Mouse (Mus musculus) liver, adult 2 months (tissue): ENCODE measurements around the gene Eml1.

ENCODE experiments used
- CTCF ChIP-seq: fragments of 200-500 bp; IDR thresholded peaks from 2 replicates; pipeline ENCODE4 v1.5.1; 2011; ENCODE audit warnings: low read depth, low read length, control low read depth
- POLR2A ChIP-seq: fragments of 200-500 bp; IDR thresholded peaks from 2 replicates; pipeline ENCODE4 v1.6.1; 2011; ENCODE audit warnings: low read length, control low read depth; ENCODE audit not compliant: insufficient read depth; ENCODE audit errors: extremely low read depth

- no peak for TF ChIP-seq CTCF
- no peak for TF ChIP-seq POLR2A
Observed at GRCm38 (mm10) chr12:108421477-108421876, 50.7 kb downstream of the Eml1 start.
